Mouse (Mus musculus) liver, embryonic 16.5 days (tissue): ENCODE data around the gene Fam114a2. TPM values are rescaled to one million over a fixed set of nuclear protein-coding genes. Genes with fewer than 3 reads are reported as not detected.

Source experiments
- ATAC-seq: fragments of 200-750 bp; cut with Nextera tagmentation; 2 replicates; pipeline ENCODE4 v1.8.0; 2017; ENCODE audit warnings: low read depth, mild to moderate bottlenecking, moderate number of reproducible peaks, moderate library complexity
- H3K27ac ChIP-seq: fragments of 300-500 bp; sonication (generic); 2 replicates; pipeline ENCODE4 v1.5.1; 2014; ENCODE audit warnings: mild to moderate bottlenecking, low read length
- H3K27me3 ChIP-seq: fragments of 300-500 bp; sonication (generic); 2 replicates; pipeline ENCODE4 v1.6.1; 2014; ENCODE audit warnings: low read depth, low read length, mixed read lengths; ENCODE audit not compliant: control insufficient read depth, insufficient read depth
- H3K36me3 ChIP-seq: fragments of 300-500 bp; sonication (generic); 2 replicates; pipeline ENCODE4 v1.6.1; 2014; ENCODE audit warnings: mild to moderate bottlenecking; ENCODE audit not compliant: control insufficient read depth, insufficient read depth
- H3K4me1 ChIP-seq: fragments of 300-500 bp; sonication (generic); 2 replicates; pipeline ENCODE4 v1.6.1; 2014; ENCODE audit warnings: low read depth, low read length, mixed read lengths; ENCODE audit not compliant: control insufficient read depth
- H3K4me2 ChIP-seq: fragments of 300-500 bp; sonication (generic); 2 replicates; pipeline ENCODE4 v1.6.1; 2014; ENCODE audit warnings: low read depth, low read length, mixed read lengths
- H3K4me3 ChIP-seq: fragments of 300-500 bp; sonication (generic); 2 replicates; pipeline ENCODE4 v1.5.1; 2014; ENCODE audit warnings: low read depth, mild to moderate bottlenecking, low read length
- H3K9ac ChIP-seq: fragments of 300-500 bp; sonication (generic); 2 replicates; pipeline ENCODE4 v1.6.1; 2014; ENCODE audit warnings: low read depth, low read length
- H3K9me3 ChIP-seq: fragments of 300-500 bp; sonication (generic); replicated peaks from 2 replicates; pipeline ENCODE4 v1.6.1; 2016; ENCODE audit warnings: low read length; ENCODE audit not compliant: control insufficient read depth
- WGBS: fragments of 180-500 bp; shearing (Covaris S2); extraction: QIAGEN DNeasy Blood & Tissue Kit; methylation state at CpG from one replicate; pipeline ENCODE4 v1.1.7; 2014; ENCODE audit not compliant: insufficient replicate concordance; 5-methylcytosine and 5-hydroxymethylcytosine counted together
- polyA plus RNA-seq: library from polyadenylated mRNA; unstranded; fragments of >200 nt; fragmentation: Nextera tagmentation; extraction: Ambion mirVana; gene quantifications from 2 replicates; pipeline ENCODE4 v1.2.1, GENCODE M21; 2015

Gene Fam114a2
- polyA plus RNA-seq, 1 experiment from 2014 or later: 29.0 TPM

DNA sequence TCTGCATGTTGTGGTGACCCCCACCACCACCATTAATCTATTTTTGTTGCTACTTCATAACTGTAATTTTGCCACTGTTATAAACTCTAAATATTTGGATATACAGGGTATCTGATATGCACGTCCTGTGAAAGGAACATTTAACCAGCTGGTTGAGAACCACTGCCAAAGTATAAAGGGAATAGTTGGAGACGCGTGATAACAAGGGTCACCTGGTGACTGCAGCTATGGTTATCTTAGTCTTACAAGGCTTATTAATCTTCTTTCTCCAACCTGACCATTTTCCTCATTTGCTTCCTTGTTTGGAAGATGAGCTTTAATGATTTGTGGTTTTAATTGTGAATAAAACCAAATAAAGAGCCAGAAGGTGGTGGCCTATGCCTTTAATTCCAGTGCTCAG lies 5.0 kb upstream of the Fam114a2 start:
- ATAC-seq: no peak
- H3K27ac ChIP-seq: no peak overlapping the region
- no peak overlapping the region for H3K4me2 ChIP-seq
- no peak overlapping the region for H3K4me3 ChIP-seq
- H3K9ac ChIP-seq: no peak overlapping the region
- WGBS: 60% methylated on average over 3 of the region's 3 CpGs
- peaks cover 4% of the 10 kb centered on the region for H3K4me1 ChIP-seq
- H3K27me3 ChIP-seq: no peaks in the 10 kb centered on the region
- no peaks in the 10 kb centered on the region for H3K36me3 ChIP-seq
- no peaks in the 10 kb centered on the region for H3K9me3 ChIP-seq

DNA sequence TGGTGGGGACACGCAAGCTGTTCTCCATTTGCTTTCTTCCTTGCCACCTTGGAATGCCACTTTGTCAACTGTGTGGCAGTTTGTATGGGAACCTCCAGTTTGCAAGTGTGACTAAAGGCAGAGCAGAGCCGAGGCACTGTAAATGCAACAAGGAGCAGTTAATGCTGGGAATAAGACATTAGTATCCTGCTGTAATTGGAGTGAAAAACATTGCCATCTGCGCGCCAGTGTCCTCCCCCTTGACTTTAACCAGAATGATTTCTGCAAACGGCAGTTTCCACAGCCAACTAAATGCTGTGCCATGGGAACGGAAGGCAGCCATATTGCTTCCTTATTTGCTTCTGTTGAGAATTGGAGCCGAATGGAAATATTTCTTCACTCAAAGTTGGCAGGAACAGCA lies 3.6 kb upstream of the Fam114a2 start:
- ATAC-seq: no peak
- 77% methylated on average over 7 of the region's 7 CpGs for WGBS

DNA sequence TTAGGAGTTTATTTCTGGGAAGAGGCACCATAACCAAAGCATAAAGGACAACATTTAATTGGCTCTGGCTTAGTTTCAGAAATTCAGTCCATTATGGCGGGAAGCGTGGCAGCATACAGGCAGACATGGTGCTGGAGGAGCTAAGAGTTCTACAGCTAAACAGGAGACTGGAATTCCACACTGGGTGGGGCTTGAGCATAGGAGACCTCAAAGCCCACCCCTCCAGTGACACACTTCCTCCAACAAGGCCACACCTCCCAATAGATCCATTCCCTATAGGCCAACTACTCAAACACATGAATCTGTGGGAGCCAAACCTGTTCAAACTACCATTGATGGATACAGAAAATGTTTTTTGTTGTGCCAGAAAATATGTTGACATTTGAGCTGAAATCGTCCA lies 2.8 kb upstream of the Fam114a2 start:
- 91% methylated on average over 3 of the region's 3 CpGs for WGBS
- no peak for ATAC-seq
- Histone ChIP-seq H3K27me3 (no peaks in the 10 kb centered on the region), H3K9ac (no peak overlapping the region), H3K27ac (no peak overlapping the region), H3K4me3 (no peak overlapping the region), H3K4me1 (peaks cover 10% of the 10 kb centered on the region), H3K4me2 (no peak overlapping the region), H3K36me3 (no peaks in the 10 kb centered on the region), H3K9me3 (no peaks in the 10 kb centered on the region)

More for the DNA sequence above, 3.6 kb upstream of the Fam114a2 start:
- Histone ChIP-seq H3K27me3 (no peaks in the 10 kb centered on the region), H3K9ac (no peak overlapping the region), H3K4me1 (peaks cover 9% of the 10 kb centered on the region), H3K4me2 (no peak overlapping the region), H3K4me3 (no peak overlapping the region), H3K9me3 (no peaks in the 10 kb centered on the region), H3K27ac (no peak overlapping the region), H3K36me3 (no peaks in the 10 kb centered on the region)

DNA sequence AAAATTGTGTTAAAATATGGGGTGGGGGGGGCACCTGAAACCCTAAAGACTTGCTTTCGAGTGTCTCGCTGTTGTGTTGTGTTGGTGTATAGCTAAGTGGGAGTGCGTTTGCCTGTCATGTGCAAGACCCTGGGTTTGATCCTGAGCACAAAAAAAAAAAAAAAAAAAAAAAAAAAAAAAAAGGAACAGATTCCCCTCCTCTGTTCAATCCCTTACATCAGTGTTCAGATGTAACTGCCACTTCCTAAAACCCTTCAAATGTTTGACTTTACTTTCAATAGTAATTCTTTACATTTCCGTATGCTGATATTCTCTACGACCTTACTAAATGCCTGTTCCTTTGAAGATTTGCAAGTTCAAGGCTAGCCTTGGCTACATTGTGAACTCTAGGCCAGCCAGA lies 887 bp upstream of the Fam114a2 start:
- Histone ChIP-seq H3K4me2 (peak overlapping the region; percentile 65), H3K4me3 (peak overlapping the region; percentile 89), H3K27ac (no peak overlapping the region), H3K4me1 (peaks cover 10% of the 10 kb centered on the region), H3K27me3 (no peaks in the 10 kb centered on the region), H3K9ac (peak overlapping the region; percentile 88), H3K9me3 (no peaks in the 10 kb centered on the region), H3K36me3 (no peaks in the 10 kb centered on the region)
- 62% methylated on average over 5 of the region's 5 CpGs for WGBS
- no peak for ATAC-seq

DNA sequence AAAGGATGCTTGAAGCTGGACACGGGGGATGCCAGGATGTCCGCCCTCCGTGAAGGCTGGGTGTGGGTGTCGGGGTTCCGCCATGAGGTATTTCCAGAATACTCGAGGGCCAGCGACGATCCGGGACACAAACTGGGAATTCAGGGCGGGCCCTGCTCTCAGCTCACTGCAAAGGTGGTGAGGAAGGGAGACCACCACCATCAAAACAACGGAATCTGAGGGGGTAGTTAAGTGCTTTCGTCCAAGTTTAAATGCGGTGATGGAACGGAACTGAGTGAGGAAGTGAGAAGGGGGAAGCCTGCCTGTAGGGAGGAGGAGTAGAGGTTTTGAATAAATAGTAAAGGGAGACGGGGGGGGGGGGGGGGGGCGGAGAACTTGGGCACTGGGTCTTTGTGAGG lies 333 bp upstream of the Fam114a2 start:
- WGBS: 0% methylated on average over 15 of the region's 16 CpGs
- H3K9me3 ChIP-seq: no peaks in the 10 kb centered on the region
- peak overlapping the region; percentile 75 for H3K27ac ChIP-seq
- H3K27me3 ChIP-seq: no peaks in the 10 kb centered on the region
- H3K4me3 ChIP-seq: peak overlapping the region; percentile 89
- H3K4me2 ChIP-seq: peak overlapping the region; percentile 65
- H3K4me1 ChIP-seq: peaks cover 10% of the 10 kb centered on the region
- H3K36me3 ChIP-seq: no peaks in the 10 kb centered on the region
- H3K9ac ChIP-seq: peak overlapping the region; percentile 88
- ATAC-seq: peak; percentile 28

DNA sequence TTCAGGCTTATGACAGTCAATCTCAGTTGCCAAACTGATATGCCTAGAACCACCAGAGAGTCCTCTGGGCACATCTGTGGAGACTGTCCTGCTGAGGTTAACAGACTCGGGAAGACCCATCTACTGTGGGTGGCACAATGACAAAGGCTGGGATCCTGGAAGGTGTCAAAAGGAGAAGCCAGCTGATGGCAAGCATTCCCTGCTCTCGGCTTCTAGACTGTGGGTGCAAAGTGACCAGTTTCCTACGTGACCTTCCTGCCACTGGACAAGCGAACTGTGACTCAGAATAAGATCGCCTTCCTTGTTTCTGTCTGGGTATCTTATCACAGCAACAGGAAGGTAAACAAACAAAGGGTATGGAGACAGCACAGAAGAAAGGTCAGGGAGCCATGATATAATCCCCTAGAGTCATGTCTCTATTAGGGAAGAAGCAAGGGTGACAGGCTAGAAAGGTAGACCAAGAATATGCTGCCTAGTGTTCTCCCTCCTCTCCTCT lies 1.4 kb downstream of the Fam114a2 start:
- H3K36me3 ChIP-seq: peaks cover 7% of the 10 kb centered on the region
- ATAC-seq: no peak
- no peaks in the 10 kb centered on the region for H3K27me3 ChIP-seq
- WGBS: 54% methylated on average over 5 of the region's 5 CpGs
- H3K9ac ChIP-seq: no peak overlapping the region
- H3K27ac ChIP-seq: no peak overlapping the region
- no peak overlapping the region for H3K4me2 ChIP-seq
- no peak overlapping the region for H3K4me3 ChIP-seq
- H3K4me1 ChIP-seq: peaks cover 10% of the 10 kb centered on the region
- H3K9me3 ChIP-seq: no peaks in the 10 kb centered on the region

DNA sequence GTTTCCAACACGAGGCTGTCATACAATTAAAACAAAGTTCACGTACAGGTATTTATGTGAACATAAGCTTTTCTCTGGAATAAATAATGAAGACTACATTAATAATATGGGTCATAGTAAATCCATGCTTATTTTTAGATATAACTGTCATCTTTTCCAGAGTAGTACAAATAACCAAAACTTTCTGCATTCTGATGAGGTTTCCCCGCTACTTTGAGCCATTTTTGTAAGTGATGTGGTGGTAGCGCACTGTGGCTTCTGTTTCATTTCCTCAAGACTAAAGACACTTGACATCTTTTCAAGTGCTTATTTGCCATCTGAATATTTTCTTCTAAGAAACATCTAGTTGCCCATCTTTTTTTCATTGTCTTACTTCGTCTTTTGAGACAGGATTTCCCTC lies 3.2 kb downstream of the Fam114a2 start:
- Histone ChIP-seq H3K36me3 (peaks cover 7% of the 10 kb centered on the region), H3K27ac (no peak overlapping the region), H3K9ac (no peak overlapping the region), H3K4me1 (peaks cover 10% of the 10 kb centered on the region), H3K4me2 (no peak overlapping the region), H3K27me3 (no peaks in the 10 kb centered on the region), H3K4me3 (no peak overlapping the region), H3K9me3 (no peaks in the 10 kb centered on the region)
- WGBS: 78% methylated on average over 5 of the region's 5 CpGs
- ATAC-seq: no peak

DNA sequence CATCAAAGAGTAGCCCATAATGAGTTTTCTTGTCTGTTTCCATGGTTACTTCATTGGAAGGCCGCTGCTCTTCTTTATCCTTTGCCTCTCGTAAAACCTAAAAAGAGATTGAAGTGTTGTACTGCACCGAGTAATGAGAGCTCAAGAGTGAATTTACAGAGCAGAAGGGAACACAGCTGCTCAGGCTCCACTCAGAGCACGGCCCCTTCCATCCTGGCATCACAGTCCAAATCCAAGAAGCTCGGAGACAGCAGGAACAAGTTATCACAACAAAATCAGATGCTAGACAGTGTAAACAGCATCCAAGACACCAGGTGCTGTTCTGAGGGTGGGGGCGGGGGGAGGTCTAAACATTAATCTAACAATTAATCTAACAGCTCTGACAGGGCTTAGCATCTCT lies 11.5 kb downstream of the Fam114a2 start:
- Histone ChIP-seq H3K4me2 (no peak overlapping the region), H3K4me3 (no peak overlapping the region), H3K36me3 (peaks cover 11% of the 10 kb centered on the region), H3K4me1 (no peaks in the 10 kb centered on the region), H3K27me3 (no peaks in the 10 kb centered on the region), H3K27ac (no peak overlapping the region), H3K9me3 (no peaks in the 10 kb centered on the region), H3K9ac (no peak overlapping the region)
- 76% methylated on average over 6 of the region's 6 CpGs for WGBS
- no peak for ATAC-seq

DNA sequence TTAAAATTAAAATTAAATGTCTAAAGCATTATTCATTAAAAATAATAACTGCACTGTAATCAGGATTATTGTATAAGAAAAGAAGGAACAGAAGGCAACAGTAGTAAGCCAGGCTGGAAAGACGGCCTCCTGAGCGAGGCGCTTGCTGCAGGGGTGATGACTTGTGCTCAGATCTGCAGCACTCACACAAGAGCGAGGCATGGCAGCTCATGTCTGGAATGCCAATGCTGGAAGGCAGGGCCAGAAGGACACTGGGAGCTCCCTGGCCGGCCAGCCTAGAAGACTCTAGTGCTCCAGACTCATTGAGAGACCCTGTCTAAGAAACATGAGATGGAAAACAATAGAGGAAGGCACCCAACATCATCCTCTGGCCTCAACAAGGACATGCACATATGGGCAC lies 15.3 kb downstream of the Fam114a2 start:
- no peak overlapping the region for H3K4me2 ChIP-seq
- peaks cover 2% of the 10 kb centered on the region; the same call in 1 of the 2 replicates for H3K4me1 ChIP-seq
- H3K4me3 ChIP-seq: no peak overlapping the region
- H3K36me3 ChIP-seq: peaks cover 10% of the 10 kb centered on the region
- WGBS: 85% methylated on average over 5 of the region's 5 CpGs
- H3K27me3 ChIP-seq: no peaks in the 10 kb centered on the region
- ATAC-seq: no peak
- no peak overlapping the region for H3K27ac ChIP-seq
- no peak overlapping the region for H3K9ac ChIP-seq
- no peaks in the 10 kb centered on the region for H3K9me3 ChIP-seq
